ENCODE assay signal across 13 mouse cellular contexts in genomic region chr16:87348133-87348532, GRCm38 (mm10). TPM values are rescaled to one million over a fixed set of nuclear protein-coding genes. Genes with fewer than 3 reads are reported as not detected.
DNase-seq lines count a peak whose midpoint lies in the region; ATAC-seq lines count a peak whose summit lies in the region.
"Had no signal": no experiment of that assay in that cellular context is flagged by ENCODE, and none has a peak within 500 bp of the region (broad histone marks: within the 10 kb centered on the region; RNA-seq: fewer than 3 reads in every experiment).

No protein-coding gene starts in this region.

- no peaks in the 10 kb centered on the region for H3K27me3 ChIP-seq in lung, embryonic 16.5 days (ENCODE audit: control insufficient read depth, insufficient read depth, low read depth, low read length)

- no peaks in the 10 kb centered on the region for H3K36me3 ChIP-seq in lung, embryonic 16.5 days (ENCODE audit: control insufficient read depth, insufficient read depth, low read length)
- H3K36me3 ChIP-seq: neural tube, embryonic 15.5 days had no signal

- H3K4me1 ChIP-seq in lung, embryonic 16.5 days (replicated peaks; ENCODE audit: control insufficient read depth, insufficient read depth, low read length): peaks cover 3% of the 10 kb centered on the region; the same call in 1 of the 2 replicates
- H3K4me1 ChIP-seq: neural tube, embryonic 15.5 days had no signal

- no peak overlapping the region for H3K9ac ChIP-seq in lung, embryonic 16.5 days (ENCODE audit: low read length)
- H3K9ac ChIP-seq: hindbrain, embryonic 14.5 days; liver, embryonic 14.5 days; neural tube, embryonic 15.5 days had no signal

- ATAC-seq in lung, embryonic 16.5 days (ENCODE audit: low read depth): peak; percentile 64; the same call in 1 of the 2 replicates
- ATAC-seq in frontal cortex, adult (ENCODE audit: low TSS enrichment): no peak

- H3K9me3 ChIP-seq in lung, embryonic 16.5 days (ENCODE audit: control insufficient read depth, low read length): no peaks in the 10 kb centered on the region
- H3K9me3 ChIP-seq: neural tube, embryonic 15.5 days had no signal

- intact Hi-C loops in heart, postnatal 10 days (cut with DNase I): no loop called here

- H3K27ac ChIP-seq in lung, embryonic 16.5 days (ENCODE audit: low read length): no peak overlapping the region
- H3K27ac ChIP-seq: hindbrain, embryonic 14.5 days; liver, embryonic 14.5 days; neural tube, embryonic 15.5 days had no signal

- WGBS in lung, embryonic 16.5 days: 78% methylated on average over 2 of the region's 2 CpGs

- no peak for DNase-seq in lung, postnatal 25 days (ENCODE audit: low spot score)
- peak; percentile 60 for DNase-seq in fibroblast of lung, adult 2 months (ENCODE audit: low read depth)
- peak; percentile 63 to 70 for DNase-seq in heart, postnatal 10 days
- DNase-seq in urinary bladder, postnatal 14 days (ENCODE audit: low spot score): peak; percentile 58
- DNase-seq in layer of hippocampus, postnatal 14 days (ENCODE audit: low spot score in 2 of 2): no peak
- no peak for DNase-seq in cerebellum, postnatal 36 days
- DNase-seq: midbrain, embryonic 14.5 days; right cerebral cortex, postnatal 14 days had no signal

- H3K4me2 ChIP-seq in lung, embryonic 16.5 days (ENCODE audit: low read depth, low read length): no peak overlapping the region
- H3K4me2 ChIP-seq: hindbrain, embryonic 14.5 days; neural tube, embryonic 15.5 days had no signal

- H3K4me3 ChIP-seq in lung, embryonic 16.5 days (ENCODE audit: low read length): no peak overlapping the region
- H3K4me3 ChIP-seq: neural tube, embryonic 15.5 days had no signal

RNA-seq across cellular contexts. Expression of gene N6amt1, which starts 5.9 kb away (rescaled TPM):
- 20.7 and 23.6 TPM in 2 replicates for polyA plus RNA-seq in lung, embryonic 16.5 days (2015; fragmentation: Nextera tagmentation; extraction: Ambion mirVana)
- 10 to 100 TPM; 25.4 to 27.2 TPM for total RNA-seq in heart, postnatal 10 days (2021)
- 10 to 100 TPM; 17.1 to 17.7 TPM for total RNA-seq in layer of hippocampus, postnatal 14 days (2021)

Comparison
In these comparisons a context has a peak if more than half of its experiments do, and no peak if none do; other contexts are left out.
1. DNase-seq: peak in fibroblast of lung, adult 2 months (single experiment), heart, postnatal 10 days (2 of 2) and urinary bladder, postnatal 14 days (single experiment); none in lung, postnatal 25 days (single experiment), layer of hippocampus, postnatal 14 days (0 of 2) and cerebellum, postnatal 36 days (0 of 2).